Mouse (Mus musculus): ENCODE results near the gene Kcnv2. TPM values are rescaled to one million over a fixed set of nuclear protein-coding genes. Genes with fewer than 3 reads are reported as not detected.

Kcnv2 gene
- 0.14 TPM in 1 of 2 replicates, not detected in the other for polyA plus RNA-seq (2016; fragmentation: Nextera tagmentation; extraction: Ambion mirVana)

GRCm38 (mm10) chr19:27322281-27322680 lies at the start of gene Kcnv2:
Gene Kcnv2 (plus strand): TSS chr19:27322588.
- Histone ChIP-seq H3K36me3 (replicated peaks) (no peaks in the 10 kb centered on the region), H3K27me3 (replicated peaks; ENCODE audit: low read depth, poor library complexity, severe bottlenecking) (no peaks in the 10 kb centered on the region), H3K4me3 (no peak within 1 kb of the TSS), H3K4me1 (peaks cover 29% of the 10 kb centered on the region), H3K9me3 (no peaks in the 10 kb centered on the region), H3K27ac (replicated peaks) (0 out of 2 replicates have a peak within 1 kb of the TSS, but pooled peaks have one; percentile 40)
- no peak for DNase-seq (ENCODE audit: low spot score)
- WGBS, result 56% methylated on average over 5 of the region's 5 CpGs

DNA sequence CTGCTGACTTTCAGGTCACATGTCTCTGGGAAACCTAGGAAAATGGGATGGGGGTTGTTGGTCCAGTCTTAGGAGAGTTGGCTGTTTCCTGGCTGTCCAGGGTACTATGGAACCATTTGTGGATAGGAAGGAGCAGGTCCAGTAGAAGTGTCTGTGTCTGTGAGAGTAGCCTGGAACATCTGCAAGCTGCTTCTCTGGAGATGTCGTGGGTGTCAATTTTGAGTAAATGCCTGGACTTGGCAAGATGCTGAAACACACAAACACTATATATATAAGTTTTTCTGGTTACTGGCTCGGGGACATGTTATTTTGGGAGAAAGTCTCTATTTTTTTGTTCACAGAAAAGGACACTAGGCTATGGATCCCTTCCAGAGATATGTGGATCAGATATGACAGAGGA lies 49.0 kb upstream of the Kcnv2 start:
- Histone ChIP-seq H3K27ac (replicated peaks) (no peak overlapping the region), H3K4me3 (no peak overlapping the region), H3K9me3 (no peaks in the 10 kb centered on the region), H3K4me1 (no peaks in the 10 kb centered on the region), H3K27me3 (replicated peaks; ENCODE audit: low read depth, poor library complexity, severe bottlenecking) (no peaks in the 10 kb centered on the region), H3K36me3 (replicated peaks) (no peaks in the 10 kb centered on the region)
- WGBS, result 78% methylated on average over 2 of the region's 2 CpGs
- no peak for DNase-seq (ENCODE audit: low spot score)

- no peaks in the 10 kb centered on the region for H3K9me3 ChIP-seq
- DNase-seq (ENCODE audit: low spot score), result no peak
- no peak overlapping the region for H3K27ac ChIP-seq (replicated peaks)
- no peak overlapping the region for H3K4me3 ChIP-seq
- H3K27me3 ChIP-seq (replicated peaks; ENCODE audit: low read depth, poor library complexity, severe bottlenecking), result no peaks in the 10 kb centered on the region
- no peaks in the 10 kb centered on the region for H3K36me3 ChIP-seq (replicated peaks)
- 85% methylated on average over 1 of the region's 1 CpGs for WGBS
- no peaks in the 10 kb centered on the region for H3K4me1 ChIP-seq
Observed at GRCm38 (mm10) chr19:27274382-27274781, 48.0 kb upstream of the Kcnv2 start.

- H3K9me3 ChIP-seq, result no peaks in the 10 kb centered on the region
- DNase-seq (ENCODE audit: low spot score), result no peak
- no peaks in the 10 kb centered on the region for H3K36me3 ChIP-seq (replicated peaks)
- no peak overlapping the region for H3K27ac ChIP-seq (replicated peaks)
- H3K4me1 ChIP-seq, result no peaks in the 10 kb centered on the region
- H3K27me3 ChIP-seq (replicated peaks; ENCODE audit: low read depth, poor library complexity, severe bottlenecking), result no peaks in the 10 kb centered on the region
- WGBS, result 83% methylated on average over 2 of the region's 2 CpGs
- no peak overlapping the region for H3K4me3 ChIP-seq
Observed at GRCm38 (mm10) chr19:27279174-27279573, 43.2 kb upstream of the Kcnv2 start.

GRCm38 (mm10) chr19:27310039-27310438 lies 12.3 kb upstream of the Kcnv2 start:
- Histone ChIP-seq H3K27me3 (replicated peaks; ENCODE audit: low read depth, poor library complexity, severe bottlenecking) (no peaks in the 10 kb centered on the region), H3K9me3 (no peaks in the 10 kb centered on the region), H3K4me3 (no peak overlapping the region), H3K36me3 (replicated peaks) (no peaks in the 10 kb centered on the region), H3K4me1 (peaks cover 15% of the 10 kb centered on the region), H3K27ac (replicated peaks) (no peak overlapping the region)
- 91% methylated on average over 2 of the region's 2 CpGs for WGBS
- no peak for DNase-seq (ENCODE audit: low spot score)

DNA sequence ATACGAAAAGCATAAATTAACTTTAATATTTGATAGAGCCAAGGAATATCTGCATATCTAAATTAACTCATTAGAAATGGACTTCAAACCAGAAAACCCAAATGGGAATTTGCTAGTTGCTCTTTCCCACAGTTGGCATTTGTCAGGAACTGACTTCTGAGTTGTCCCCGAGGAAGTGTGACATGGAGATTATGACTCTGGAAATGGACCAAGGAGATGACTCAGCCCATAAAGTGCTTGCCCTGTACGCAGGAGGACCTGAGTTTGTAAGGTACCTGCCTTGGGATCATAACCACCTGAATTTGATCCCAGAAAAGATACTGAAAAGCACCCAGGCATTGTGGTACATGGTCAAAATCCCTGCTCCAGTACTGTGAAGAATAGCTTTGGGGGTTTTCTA lies 11.1 kb upstream of the Kcnv2 start:
- Histone ChIP-seq H3K4me1 (peaks cover 15% of the 10 kb centered on the region), H3K36me3 (replicated peaks) (no peaks in the 10 kb centered on the region), H3K9me3 (no peaks in the 10 kb centered on the region), H3K4me3 (no peak overlapping the region), H3K27me3 (replicated peaks; ENCODE audit: low read depth, poor library complexity, severe bottlenecking) (no peaks in the 10 kb centered on the region), H3K27ac (replicated peaks) (no peak overlapping the region)
- WGBS, result 91% methylated on average over 3 of the region's 3 CpGs
- no peak for DNase-seq (ENCODE audit: low spot score)

DNA sequence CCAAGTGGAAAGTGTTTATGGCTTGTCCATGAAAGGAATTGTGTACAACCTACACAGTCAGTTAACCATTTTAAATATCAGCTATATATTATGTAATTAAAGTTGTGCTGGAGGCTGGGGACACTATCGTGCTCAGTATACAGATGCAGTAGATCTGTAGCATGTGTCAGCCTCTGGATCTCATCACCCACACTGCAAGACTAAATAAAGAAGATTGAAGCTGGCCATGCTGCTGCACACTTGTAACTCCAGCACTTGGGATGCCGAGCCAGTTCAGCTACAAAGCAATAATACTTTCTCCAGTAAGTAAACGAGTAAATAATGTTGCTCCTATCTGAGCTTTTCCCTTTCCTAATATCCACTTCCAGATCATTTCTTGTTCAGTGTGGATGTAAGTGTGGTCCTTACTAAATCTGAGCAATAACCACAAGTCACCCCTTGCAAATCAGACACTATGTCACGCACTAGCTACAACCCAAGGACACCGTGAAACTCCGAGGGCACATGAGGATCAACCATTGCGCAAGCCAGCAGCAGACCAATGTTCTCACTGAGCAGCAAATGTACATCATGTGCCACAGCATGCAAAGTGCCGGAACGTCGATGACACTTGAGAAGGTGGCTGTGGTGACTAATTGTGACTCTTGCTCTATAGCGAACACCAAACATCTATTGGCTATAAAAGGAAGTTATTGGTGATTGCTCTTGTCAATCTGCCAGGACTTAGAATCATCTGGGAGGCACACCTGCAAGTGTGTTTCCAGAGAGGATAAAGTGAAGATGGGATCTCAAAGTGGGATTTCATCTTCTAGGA lies 9.9 kb upstream of the Kcnv2 start:
- H3K9me3 ChIP-seq, result no peaks in the 10 kb centered on the region
- DNase-seq (ENCODE audit: low spot score), result no peak
- H3K27ac ChIP-seq (replicated peaks), result no peak overlapping the region
- no peaks in the 10 kb centered on the region for H3K27me3 ChIP-seq (replicated peaks; ENCODE audit: low read depth, poor library complexity, severe bottlenecking)
- no peak overlapping the region for H3K4me3 ChIP-seq
- H3K36me3 ChIP-seq (replicated peaks), result no peaks in the 10 kb centered on the region
- peaks cover 22% of the 10 kb centered on the region for H3K4me1 ChIP-seq
- 94% methylated on average over 11 of the region's 11 CpGs for WGBS

- Histone ChIP-seq H3K27me3 (replicated peaks; ENCODE audit: low read depth, poor library complexity, severe bottlenecking) (no peaks in the 10 kb centered on the region), H3K27ac (replicated peaks) (no peak overlapping the region), H3K4me3 (no peak overlapping the region), H3K4me1 (peaks cover 24% of the 10 kb centered on the region), H3K36me3 (replicated peaks) (no peaks in the 10 kb centered on the region), H3K9me3 (no peaks in the 10 kb centered on the region)
- WGBS, result 80% methylated on average over 3 of the region's 3 CpGs
- DNase-seq (ENCODE audit: low spot score), result no peak
Observed at GRCm38 (mm10) chr19:27313080-27313413, 9.3 kb upstream of the Kcnv2 start.

GRCm38 (mm10) chr19:27316313-27317258 lies 5.8 kb upstream of the Kcnv2 start:
- WGBS, result 88% methylated on average over 10 of the region's 10 CpGs
- no peak for DNase-seq (ENCODE audit: low spot score)
- no peaks in the 10 kb centered on the region for H3K27me3 ChIP-seq (replicated peaks; ENCODE audit: low read depth, poor library complexity, severe bottlenecking)
- no peaks in the 10 kb centered on the region for H3K36me3 ChIP-seq (replicated peaks)
- H3K9me3 ChIP-seq, result no peaks in the 10 kb centered on the region
- H3K4me3 ChIP-seq, result no peak overlapping the region
- no peak overlapping the region for H3K27ac ChIP-seq (replicated peaks)
- H3K4me1 ChIP-seq, result peaks cover 27% of the 10 kb centered on the region

- peak; percentile 39 for DNase-seq (ENCODE audit: low spot score)
- 44% methylated on average over 5 of the region's 5 CpGs for WGBS
- no peaks in the 10 kb centered on the region for H3K36me3 ChIP-seq (replicated peaks)
Observed at GRCm38 (mm10) chr19:27317337-27317736, 5.1 kb upstream of the Kcnv2 start.

GRCm38 (mm10) chr19:27322911-27323627 lies 681 bp downstream of the Kcnv2 start:
- Histone ChIP-seq H3K4me3 (no peak overlapping the region), H3K36me3 (replicated peaks) (no peaks in the 10 kb centered on the region), H3K27me3 (replicated peaks; ENCODE audit: low read depth, poor library complexity, severe bottlenecking) (no peaks in the 10 kb centered on the region), H3K9me3 (no peaks in the 10 kb centered on the region), H3K27ac (replicated peaks) (0 out of 2 replicates have a peak overlapping the region, but pooled peaks have one; percentile 40), H3K4me1 (peaks cover 25% of the 10 kb centered on the region)
- WGBS, result 96% methylated on average over 42 of the region's 42 CpGs
- DNase-seq (ENCODE audit: low spot score), result no peak

More at GRCm38 (mm10) chr19:27317337-27317736, 5.1 kb upstream of the Kcnv2 start:
- Histone ChIP-seq H3K9me3 (no peaks in the 10 kb centered on the region), H3K27ac (replicated peaks) (no peak overlapping the region), H3K4me1 (peaks cover 30% of the 10 kb centered on the region), H3K4me3 (no peak overlapping the region), H3K27me3 (replicated peaks; ENCODE audit: low read depth, poor library complexity, severe bottlenecking) (no peaks in the 10 kb centered on the region)

DNA sequence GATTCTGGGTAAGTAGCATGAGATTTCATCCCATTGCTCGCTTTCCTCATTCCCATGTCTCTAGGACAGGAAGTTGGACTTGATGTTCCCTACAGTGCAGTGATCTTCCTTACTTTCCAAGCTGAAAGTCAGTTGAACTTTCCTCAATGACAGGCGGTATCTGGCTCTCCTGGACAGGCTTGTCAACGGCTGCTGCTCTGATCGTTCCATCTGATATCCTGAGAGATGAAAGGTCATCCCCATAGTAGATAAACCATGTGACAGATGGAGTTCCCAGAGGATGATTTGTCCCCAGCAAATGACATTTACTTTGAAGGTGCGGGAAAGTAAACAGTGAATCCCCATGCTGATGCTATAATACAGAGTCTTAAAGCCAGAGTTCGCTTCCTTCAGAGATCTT lies 3.2 kb downstream of the Kcnv2 start:
- Histone ChIP-seq H3K36me3 (replicated peaks) (no peaks in the 10 kb centered on the region), H3K9me3 (no peaks in the 10 kb centered on the region), H3K27ac (replicated peaks) (no peak overlapping the region), H3K27me3 (replicated peaks; ENCODE audit: low read depth, poor library complexity, severe bottlenecking) (no peaks in the 10 kb centered on the region), H3K4me1 (peaks cover 7% of the 10 kb centered on the region), H3K4me3 (no peak overlapping the region)
- 84% methylated on average over 6 of the region's 6 CpGs for WGBS
- no peak for DNase-seq (ENCODE audit: low spot score)
